Mouse (Mus musculus): ENCODE measurements around the gene Pld4.

Gene Pld4

GRCm38 (mm10) chr12:112799237-112799970 lies 38.9 kb downstream of the Pld4 start:
- CTCF ChIA-PET, result interaction anchor here (0.6 to 2.8 kb wide), 13 partner anchors 8 to 275 kb away, joined by 3 to 18 read pairs (median 4); partner anchors contain the start of gene Clba1 (in 3 of the 4)

DNA sequence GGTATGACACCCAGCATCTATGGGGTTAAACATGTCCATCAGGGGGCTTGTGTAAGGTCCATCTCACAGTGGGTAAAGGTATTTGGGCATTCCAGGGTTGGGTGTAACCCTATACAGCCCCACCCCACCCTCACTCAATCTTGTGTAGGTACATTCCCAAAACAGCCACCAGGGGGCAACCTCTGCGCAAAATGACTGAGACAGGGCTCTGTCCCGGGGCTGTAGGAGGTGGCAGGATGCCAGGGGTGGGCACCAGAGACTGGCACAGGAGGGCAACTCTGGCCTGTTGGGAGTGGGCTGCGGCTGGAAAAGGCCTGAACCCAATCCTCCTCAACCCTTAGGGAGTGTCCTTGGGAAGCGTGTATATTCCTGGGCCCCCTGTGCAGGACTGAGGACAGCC lies 40.0 kb downstream of the Pld4 start:
- CTCF ChIA-PET, result interaction anchor here (0.5 to 2.1 kb wide), 12 partner anchors 8 to 77 kb away, joined by 3 to 8 read pairs (median 4); partner anchors contain the start of gene Clba1 (in 3 of the 4)
- POLR2A ChIA-PET, result interaction anchor here in 3 of 4 experiments (0.6 to 31.6 kb wide), 9 partner anchors 8 to 242 kb away, joined by 3 to 488 read pairs (median 4); partner anchors contain the start of genes Cdca4 (in 2 of the 3) and Clba1 (in 2 of the 3)

More at GRCm38 (mm10) chr12:112799237-112799970, 38.9 kb downstream of the Pld4 start:
- POLR2A ChIA-PET, result interaction anchor here in 3 of 4 experiments (0.6 to 31.6 kb wide), 13 partner anchors 8 to 201 kb away, joined by 3 to 488 read pairs (median 4); partner anchors contain the start of genes Cdca4 (in 2 of the 3), Clba1 (in 2 of the 3) and Brf1 (in 1 of the 3)

GRCm38 (mm10) chr12:112801864-112802846 lies 41.7 kb downstream of the Pld4 start, which contains the start of gene Ahnak2:
Gene Ahnak2 (minus strand): TSS chr12:112802657.
- ChIA-PET POLR2A (interaction anchor here in 3 of 4 experiments (0.8 to 31.6 kb wide), 10 partner anchors 8 to 96 kb away, joined by 3 to 488 read pairs (median 6); partner anchors contain the start of gene Cdca4 (in 2 of the 3)), CTCF (interaction anchor here in 3 of 4 experiments (0.5 to 2.1 kb wide), 7 partner anchors 12 to 313 kb away, joined by 3 to 8 read pairs (median 3); partner anchors contain the start of gene Cdca4 (in 1 of the 3))

GRCm38 (mm10) chr12:112802917-112803316 lies 42.5 kb downstream of the Pld4 start:
- CTCF ChIA-PET, result interaction anchor here in 2 of 4 experiments (1.1 to 1.6 kb wide), 3 partner anchors 11 to 38 kb away, joined by 3 read pairs; no protein-coding TSS in a partner anchor
- POLR2A ChIA-PET, result interaction anchor here in 3 of 4 experiments (0.8 to 31.6 kb wide), 9 partner anchors 8 to 26 kb away, joined by 3 to 488 read pairs (median 6); partner anchors contain the start of gene Cdca4 (in 2 of the 3)

- ChIA-PET POLR2A (interaction anchor here in 1 of 4 experiments (0.9 to 31.6 kb wide), 5 partner anchors 9 to 24 kb away, joined by 4 to 488 read pairs (median 7); partner anchors contain the start of gene Cdca4), CTCF (no interaction called here)
These were observed 43.6 kb downstream of the Pld4 start for GRCm38 (mm10) chr12:112804046-112804445.

GRCm38 (mm10) chr12:112806044-112806443 lies 45.6 kb downstream of the Pld4 start:
- CTCF ChIA-PET, result interaction anchor here in 3 of 4 experiments (0.5 to 0.9 kb wide), 4 partner anchors 10 to 216 kb away, joined by 3 to 4 read pairs (median 4); partner anchors contain the start of gene Akt1 (in 1 of the 3)

DNA sequence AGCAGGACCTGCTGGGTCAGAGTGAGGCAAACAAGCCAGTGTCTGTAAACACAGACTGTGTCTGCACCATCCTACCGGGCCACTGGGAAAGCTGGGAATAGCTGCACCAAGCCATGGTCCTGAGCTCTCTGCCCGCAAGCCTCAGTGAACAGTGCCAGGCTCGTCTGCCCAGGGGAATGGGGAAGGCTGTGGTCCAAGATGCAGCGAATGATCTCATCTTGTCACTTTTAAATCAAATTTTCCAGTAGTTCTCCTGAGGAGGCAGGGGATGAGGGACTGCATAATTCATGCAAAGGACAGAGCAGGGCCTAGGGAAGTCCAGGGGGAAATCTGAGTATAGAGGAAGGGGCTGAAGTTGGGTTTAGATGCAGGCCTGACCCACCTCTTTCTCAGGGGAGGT lies 47.3 kb downstream of the Pld4 start:
- POLR2A ChIA-PET, result interaction anchor here (0.8 to 31.6 kb wide), 11 partner anchors 8 to 266 kb away, joined by 3 to 488 read pairs (median 9); partner anchors contain the start of genes Cdca4 (in 2 of the 4) and Tex22 (in 1 of the 4)

More at GRCm38 (mm10) chr12:112806044-112806443, 45.6 kb downstream of the Pld4 start:
- POLR2A ChIA-PET, result interaction anchor here in 2 of 4 experiments (7.5 to 31.6 kb wide), 3 partner anchors 11 to 22 kb away, joined by 84 to 488 read pairs (median 138); partner anchors contain the start of gene Cdca4 (in 2 of the 2)

DNA sequence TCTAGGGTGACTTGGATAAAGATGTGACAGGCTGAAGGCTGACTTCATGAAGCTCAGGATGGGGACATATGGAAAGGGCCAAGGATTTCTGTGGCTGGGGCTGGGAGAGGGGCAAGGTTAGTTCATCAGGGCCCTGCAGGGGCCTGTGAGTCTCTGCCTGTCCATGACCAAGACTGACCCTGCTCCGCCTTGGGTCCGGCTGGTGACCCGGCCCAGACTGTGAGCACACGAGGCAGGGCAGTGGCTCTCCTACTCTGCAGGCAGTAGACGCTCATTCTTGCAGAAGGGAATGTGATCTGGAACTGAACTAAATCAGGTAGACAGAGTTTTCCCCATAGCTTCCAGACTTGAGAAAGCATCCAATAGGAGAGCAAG lies 47.7 kb downstream of the Pld4 start:
- ChIA-PET CTCF (interaction anchor here (0.7 to 2.5 kb wide), 15 partner anchors 8 to 101 kb away, joined by 3 to 18 read pairs (median 6); partner anchors contain the start of gene Cdca4 (in 1 of the 4)), POLR2A (interaction anchor here (0.8 to 31.6 kb wide), 18 partner anchors 9 to 265 kb away, joined by 3 to 488 read pairs (median 6); partner anchors contain the start of genes Cdca4 (in 3 of the 4), Btbd6 (in 1 of the 4) and Tex22 (in 1 of the 4))

More for the DNA sequence above, 47.3 kb downstream of the Pld4 start:
- CTCF ChIA-PET, result interaction anchor here in 2 of 4 experiments (0.7 to 2.5 kb wide), 9 partner anchors 8 to 101 kb away, joined by 3 to 18 read pairs (median 6); partner anchors contain the start of gene Cdca4 (in 1 of the 2)

GRCm38 (mm10) chr12:112808587-112809364 lies 48.3 kb downstream of the Pld4 start, which contains the start of gene Clba1:
Gene Clba1 (plus strand): TSS chr12:112808937.
- ChIA-PET CTCF (interaction anchor here (0.5 to 2.5 kb wide), 28 partner anchors 8 to 412 kb away, joined by 3 to 18 read pairs (median 4); partner anchors contain the start of genes Brf1 (in 1 of the 4) and Cdca4 (in 1 of the 4)), POLR2A (interaction anchor here (0.5 to 31.6 kb wide), 30 partner anchors 9 to 299 kb away, joined by 3 to 488 read pairs (median 4); partner anchors contain the start of genes Cdca4 (in 3 of the 4), Brf1 (in 1 of the 4), Btbd6 (in 1 of the 4) and Nudt14 (in 1 of the 4))

- ChIA-PET CTCF (interaction anchor here (0.5 to 2.5 kb wide), 17 partner anchors 9 to 415 kb away, joined by 3 to 18 read pairs (median 5); partner anchors contain the start of genes Brf1 (in 1 of the 4) and Cdca4 (in 1 of the 4)), POLR2A (interaction anchor here (0.7 to 31.6 kb wide), 16 partner anchors 9 to 1082 kb away, joined by 3 to 488 read pairs (median 6); partner anchors contain the start of genes Cdca4 (in 2 of the 4) and Tex22 (in 1 of the 4))
These were observed 49.2 kb downstream of the Pld4 start for GRCm38 (mm10) chr12:112809641-112810040.

- CTCF ChIA-PET, result interaction anchor here in 3 of 4 experiments (0.6 to 2.3 kb wide), 4 partner anchors 31 to 192 kb away, joined by 3 to 7 read pairs (median 4); no protein-coding TSS in a partner anchor
- POLR2A ChIA-PET, result interaction anchor here in 3 of 4 experiments (0.6 to 31.6 kb wide), 11 partner anchors 8 to 1094 kb away, joined by 3 to 488 read pairs (median 7); partner anchors contain the start of genes Cdca4 (in 2 of the 3) and Ahnak2 (in 1 of the 3)
These were observed 49.8 kb downstream of the Pld4 start for GRCm38 (mm10) chr12:112810092-112810885.

GRCm38 (mm10) chr12:112813370-112813769 lies 52.9 kb downstream of the Pld4 start:
- ChIA-PET CTCF (interaction anchor here in 1 of 4 experiments (1.5 kb wide), 1 partner anchor 11 kb away, joined by 3 read pairs; the partner anchor contains the start of gene Ahnak2), POLR2A (interaction anchor here in 2 of 4 experiments (0.8 to 31.6 kb wide), 7 partner anchors 9 to 38 kb away, joined by 3 to 488 read pairs (median 5); partner anchors contain the start of gene Cdca4 (in 2 of the 2))

- CTCF ChIA-PET, result interaction anchor here in 1 of 4 experiments (1.3 to 1.5 kb wide), 2 partner anchors 13 to 26 kb away, joined by 3 to 4 read pairs; partner anchors contain the start of gene Ahnak2
- POLR2A ChIA-PET, result interaction anchor here in 3 of 4 experiments (0.6 to 31.6 kb wide), 7 partner anchors 10 to 94 kb away, joined by 3 to 488 read pairs (median 5); partner anchors contain the start of genes Cdca4 (in 2 of the 3) and Cep170b (in 1 of the 3)
These were observed 54.4 kb downstream of the Pld4 start for GRCm38 (mm10) chr12:112814682-112815470.

DNA sequence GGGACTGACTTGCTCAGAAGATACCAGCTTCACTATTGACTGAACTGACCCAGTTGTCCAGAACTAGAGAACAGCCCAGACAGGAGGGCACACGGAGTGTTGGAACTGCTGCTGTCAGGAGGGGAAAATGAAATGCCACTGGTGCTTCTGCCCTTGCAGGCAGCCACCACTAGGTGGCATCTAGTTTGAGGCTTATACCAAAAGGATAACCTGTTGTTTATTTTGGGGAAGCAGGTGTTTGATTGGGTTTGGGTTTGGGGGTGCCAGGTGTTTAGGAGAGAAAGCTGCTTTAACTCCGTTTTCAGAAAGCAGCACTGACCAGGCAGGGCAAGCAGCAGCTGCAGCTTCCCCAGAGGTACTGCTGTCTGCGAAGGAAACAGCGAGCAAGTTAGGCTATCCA lies 55.8 kb downstream of the Pld4 start:
- CTCF ChIA-PET, result interaction anchor here in 2 of 4 experiments (0.5 to 1.2 kb wide), 5 partner anchors 10 to 210 kb away, joined by 3 read pairs; no protein-coding TSS in a partner anchor

More for the DNA sequence above, 55.8 kb downstream of the Pld4 start:
- POLR2A ChIA-PET, result interaction anchor here in 3 of 4 experiments (0.5 to 31.6 kb wide), 6 partner anchors 8 to 93 kb away, joined by 3 to 488 read pairs (median 6); partner anchors contain the start of genes Cdca4 (in 2 of the 3) and Ahnak2 (in 1 of the 3)

All from embryonic stem cell, embryonic (primary cell).